Mouse (Mus musculus): ENCODE measurements around the gene Galntl6.
A peak's percentile ranks its signal among the peaks of the same experiment; 100 is the strongest.

DNA sequence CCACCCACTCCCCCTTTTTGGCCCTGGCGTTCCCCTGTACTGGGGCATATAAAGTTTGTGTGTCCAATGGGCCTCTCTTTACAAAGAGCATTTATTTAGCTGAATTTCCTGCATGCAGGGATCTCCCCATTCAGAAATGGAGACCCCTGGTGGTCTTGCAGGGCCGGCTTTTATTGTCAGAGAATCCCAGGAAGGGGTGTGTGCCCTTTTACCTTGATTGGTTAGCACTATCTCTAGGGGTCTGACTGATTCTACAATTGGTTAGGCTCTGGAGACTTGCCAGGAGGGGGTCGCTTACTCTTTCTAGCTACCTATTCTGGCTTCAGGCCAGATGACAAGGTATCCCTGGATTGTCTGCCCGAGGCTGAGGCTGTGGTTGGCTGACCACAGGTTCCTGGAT is 1119.0 kb downstream of the Galntl6 start:
- TF ChIP-seq CTCF (conservative IDR thresholded peaks at IDR 0.05; ENCODE audit: low read length) = peak; percentile 38
- TF ChIP-seq POU5F1 (IDR thresholded peaks at IDR 0.05; ENCODE audit: borderline replicate concordance, low read length) = no peak
- no peak for TF ChIP-seq NANOG (IDR thresholded peaks at IDR 0.05; ENCODE audit: borderline replicate concordance, low read length)

All from E14TG2a.4 (cell line).